Mouse (Mus musculus) liver, adult 2 months (tissue): ENCODE results near the gene Epha4. TPM values are rescaled to one million over a fixed set of nuclear protein-coding genes. Genes with fewer than 3 reads are reported as not detected.

Experiments
- DNase-seq: peaks from one replicate; pipeline ENCODE4 v3.0.0-alpha.2; 2011; ENCODE audit warnings: low read depth, low spot score; ENCODE audit errors: extremely low read depth
- H3K27ac ChIP-seq: fragments of 200-500 bp; replicated peaks from 2 replicates; pipeline ENCODE4 v1.5.1; 2012; ENCODE audit warnings: low read depth, mild to moderate bottlenecking, control low read depth, inconsistent platforms, low read length; ENCODE audit not compliant: insufficient read depth
- H3K27me3 ChIP-seq: fragments of 200-500 bp; 2 replicates; pipeline ENCODE4 v1.6.1; 2012; ENCODE audit warnings: mild to moderate bottlenecking, moderate library complexity, low read length, inconsistent platforms; ENCODE audit not compliant: control insufficient read depth, insufficient read depth
- H3K36me3 ChIP-seq: fragments of 200-500 bp; 2 replicates; pipeline ENCODE4 v1.6.1; 2012; ENCODE audit warnings: low read length, inconsistent platforms; ENCODE audit not compliant: control insufficient read depth, insufficient read depth
- H3K4me1 ChIP-seq: fragments of 200-500 bp; 2 replicates; pipeline ENCODE4 v1.6.1; 2011; ENCODE audit warnings: low read length; ENCODE audit not compliant: control insufficient read depth, insufficient read depth
- H3K4me3 ChIP-seq: fragments of 200-500 bp; 2 replicates; pipeline ENCODE4 v1.5.1; 2011; ENCODE audit warnings: low read depth, mild to moderate bottlenecking, control low read depth, low read length, moderate library complexity; ENCODE audit not compliant: insufficient read depth
- H3K79me2 ChIP-seq: fragments of 200-500 bp; 2 replicates; pipeline ENCODE4 v1.6.1; 2012; ENCODE audit warnings: inconsistent platforms, mild to moderate bottlenecking, low read length, moderate library complexity; ENCODE audit not compliant: control insufficient read depth, insufficient read depth
- H3K9ac ChIP-seq: fragments of 200-500 bp; 2 replicates; pipeline ENCODE4 v1.6.1; 2012; ENCODE audit warnings: low read depth, mild to moderate bottlenecking, control low read depth, inconsistent platforms, low read length
- CTCF ChIP-seq: fragments of 200-500 bp; IDR thresholded peaks from 2 replicates; pipeline ENCODE4 v1.5.1; 2011; ENCODE audit warnings: low read depth, low read length, control low read depth
- POLR2A ChIP-seq: fragments of 200-500 bp; IDR thresholded peaks from 2 replicates; pipeline ENCODE4 v1.6.1; 2011; ENCODE audit warnings: low read length, control low read depth; ENCODE audit not compliant: insufficient read depth; ENCODE audit errors: extremely low read depth
- WGBS: fragments of 180-500 bp; shearing (Covaris S2); methylation state at CpG from one replicate; pipeline ENCODE4 v1.1.7; 2018; 5-methylcytosine and 5-hydroxymethylcytosine counted together
- polyA plus RNA-seq: library from polyadenylated mRNA; depleted of rRNA; stranded (reverse); fragments of >200 nt; gene quantifications from 2 replicates; pipeline ENCODE4 v1.2.3, GENCODE M21; 2012
- total RNA-seq: library from RNA; depleted of rRNA; stranded (reverse); fragments of >200 nt; gene quantifications from 2 replicates; pipeline ENCODE4 v1.2.3, GENCODE M21; 2014

The Epha4 gene
- total and polyA plus RNA-seq, 2 experiments, result 0.10 to 0.18 TPM

DNA sequence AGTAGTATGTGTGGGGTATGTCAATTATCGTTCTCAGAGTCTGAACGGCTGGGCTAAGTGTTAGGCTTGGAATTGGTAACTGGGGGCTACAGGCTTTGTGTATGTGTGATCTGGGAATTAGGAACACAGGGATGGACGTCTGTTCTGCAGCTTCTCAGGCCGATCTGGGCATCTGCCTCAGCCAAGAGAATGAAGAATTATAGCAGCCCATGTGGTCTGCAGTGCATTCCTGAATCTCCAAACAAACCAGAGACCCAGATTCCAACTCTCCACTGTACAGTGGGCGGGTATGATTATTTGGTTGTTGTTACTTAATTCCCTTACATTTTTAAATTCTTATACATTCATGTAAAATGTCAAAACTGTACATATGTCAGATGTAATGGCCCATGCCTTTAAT is 43.4 kb downstream of the Epha4 start:
- Histone ChIP-seq H3K4me1 (no peaks in the 10 kb centered on the region), H3K27ac (no peak overlapping the region), H3K9ac (no peak overlapping the region), H3K79me2 (no peaks in the 10 kb centered on the region), H3K36me3 (no peaks in the 10 kb centered on the region), H3K27me3 (no peaks in the 10 kb centered on the region), H3K4me3 (no peak overlapping the region)
- WGBS, result 81% methylated on average over 5 of the region's 5 CpGs
- TF ChIP-seq CTCF (no peak), POLR2A (no peak)
- no peak for DNase-seq

DNA sequence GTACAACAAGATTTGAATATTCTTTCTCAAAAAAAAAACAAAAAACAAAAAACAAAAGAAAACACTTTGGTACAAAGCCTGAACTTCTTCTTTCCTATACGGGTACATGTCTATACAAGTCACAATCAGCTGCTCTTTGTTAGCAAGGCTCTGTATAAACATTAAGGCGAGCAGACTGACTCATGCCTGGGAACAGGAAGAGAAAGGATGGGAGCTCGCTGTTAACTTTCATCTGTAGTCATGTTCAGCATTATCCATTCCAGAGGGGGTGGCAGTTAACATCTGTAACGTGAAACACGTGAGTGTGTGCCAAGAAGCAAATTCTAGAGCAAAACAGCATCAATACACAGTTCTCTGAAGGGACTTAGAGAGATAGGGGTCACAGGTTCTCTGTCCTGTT is 43.9 kb downstream of the Epha4 start:
- H3K9ac ChIP-seq, result no peak overlapping the region
- H3K36me3 ChIP-seq, result no peaks in the 10 kb centered on the region
- H3K4me3 ChIP-seq, result no peak overlapping the region
- no peak overlapping the region for H3K27ac ChIP-seq
- no peak for DNase-seq
- 55% methylated on average over 5 of the region's 5 CpGs for WGBS
- TF ChIP-seq POLR2A (no peak), CTCF (no peak)
- no peaks in the 10 kb centered on the region for H3K79me2 ChIP-seq
- no peaks in the 10 kb centered on the region for H3K4me1 ChIP-seq
- H3K27me3 ChIP-seq, result no peaks in the 10 kb centered on the region

DNA sequence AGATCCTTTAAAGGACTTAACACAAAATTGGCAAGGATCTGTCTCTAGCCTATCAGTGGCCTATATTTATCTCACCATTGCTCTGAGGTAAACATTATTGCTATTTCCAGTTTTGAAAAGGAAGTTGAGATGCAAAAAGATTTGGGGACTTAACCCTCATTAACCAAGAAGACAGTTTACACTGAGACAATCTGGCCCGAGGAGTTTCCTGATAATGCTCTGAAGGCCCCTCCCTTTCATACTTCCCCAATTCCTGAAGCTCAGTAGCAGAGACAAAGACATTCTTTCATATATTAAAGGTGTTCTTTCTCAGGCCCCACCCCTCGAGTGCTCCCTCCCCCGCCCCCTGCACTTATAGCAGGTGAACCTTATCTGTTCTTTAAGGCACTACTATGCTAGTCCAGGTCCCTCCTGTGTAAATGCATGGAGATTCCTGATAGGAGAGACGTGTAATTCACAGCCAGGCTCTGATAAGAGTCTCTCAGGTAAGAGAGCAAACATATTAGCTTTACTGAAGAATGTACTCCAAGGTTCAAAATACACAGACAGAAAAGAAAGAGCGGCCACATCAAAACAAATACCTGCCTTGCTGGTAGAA is 46.1 kb downstream of the Epha4 start:
- TF ChIP-seq POLR2A (no peak), CTCF (no peak)
- H3K27ac ChIP-seq, result no peak overlapping the region
- no peaks in the 10 kb centered on the region for H3K79me2 ChIP-seq
- H3K4me1 ChIP-seq, result peaks cover 2% of the 10 kb centered on the region; the same call in 1 of the 2 replicates
- peak; percentile 3 for DNase-seq
- no peaks in the 10 kb centered on the region for H3K27me3 ChIP-seq
- H3K4me3 ChIP-seq, result no peak overlapping the region
- H3K36me3 ChIP-seq, result no peaks in the 10 kb centered on the region
- H3K9ac ChIP-seq, result no peak overlapping the region
- WGBS, result 32% methylated on average over 5 of the region's 5 CpGs

DNA sequence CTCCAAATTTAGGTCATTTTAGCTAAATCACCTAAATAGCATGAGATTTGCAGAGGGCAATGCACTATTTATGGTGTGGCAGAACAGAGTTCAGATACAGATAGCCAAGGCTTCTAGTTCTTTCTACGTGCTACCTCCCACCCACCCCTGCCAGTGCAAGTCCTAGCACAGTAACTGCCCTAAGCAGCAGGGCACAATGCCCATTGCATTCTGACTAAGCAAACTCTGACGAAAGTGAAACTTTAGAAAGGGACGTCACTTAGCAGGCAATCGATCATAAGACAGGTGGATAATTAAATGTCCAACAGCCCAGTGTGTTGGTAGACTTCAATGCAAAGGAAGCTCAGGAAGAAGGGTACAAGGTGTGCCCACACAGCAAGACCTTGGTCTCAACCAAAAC is 49.4 kb downstream of the Epha4 start:
- H3K9ac ChIP-seq, result no peak overlapping the region
- peak overlapping the region; percentile 18 for H3K4me3 ChIP-seq
- 32% methylated on average over 4 of the region's 4 CpGs for WGBS
- no peak overlapping the region for H3K27ac ChIP-seq
- peaks cover 2% of the 10 kb centered on the region; the same call in 1 of the 2 replicates for H3K4me1 ChIP-seq
- no peak for TF ChIP-seq POLR2A
- no peak for TF ChIP-seq CTCF
- no peaks in the 10 kb centered on the region for H3K79me2 ChIP-seq
- H3K36me3 ChIP-seq, result no peaks in the 10 kb centered on the region
- H3K27me3 ChIP-seq, result no peaks in the 10 kb centered on the region
- DNase-seq, result peak; percentile 69

DNA sequence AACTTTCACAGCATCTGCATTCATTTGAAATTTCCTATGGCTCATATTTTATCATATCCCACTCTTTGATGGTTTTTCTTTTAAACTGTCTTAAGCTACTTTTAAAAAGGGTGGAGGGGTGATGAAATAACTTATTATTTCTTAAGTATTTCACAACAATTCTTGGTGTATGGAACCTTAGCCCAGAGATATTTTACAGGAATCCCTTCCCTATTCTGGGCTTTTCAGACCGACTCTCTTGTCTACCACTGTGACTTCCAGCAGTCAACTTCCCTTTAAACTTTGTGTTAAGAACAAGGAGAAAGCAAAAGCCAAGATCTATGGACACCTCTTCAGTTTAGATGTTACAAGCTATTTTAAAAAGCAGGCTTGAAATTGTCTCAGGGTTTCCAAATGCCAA is 50.8 kb downstream of the Epha4 start:
- 79% methylated on average over 1 of the region's 1 CpGs for WGBS
- Histone ChIP-seq H3K9ac (no peak overlapping the region), H3K36me3 (no peaks in the 10 kb centered on the region), H3K27me3 (no peaks in the 10 kb centered on the region), H3K27ac (no peak overlapping the region), H3K4me3 (no peak overlapping the region), H3K4me1 (peaks cover 2% of the 10 kb centered on the region; the same call in 1 of the 2 replicates), H3K79me2 (no peaks in the 10 kb centered on the region)
- DNase-seq, result no peak
- TF ChIP-seq CTCF (no peak), POLR2A (no peak)

DNA sequence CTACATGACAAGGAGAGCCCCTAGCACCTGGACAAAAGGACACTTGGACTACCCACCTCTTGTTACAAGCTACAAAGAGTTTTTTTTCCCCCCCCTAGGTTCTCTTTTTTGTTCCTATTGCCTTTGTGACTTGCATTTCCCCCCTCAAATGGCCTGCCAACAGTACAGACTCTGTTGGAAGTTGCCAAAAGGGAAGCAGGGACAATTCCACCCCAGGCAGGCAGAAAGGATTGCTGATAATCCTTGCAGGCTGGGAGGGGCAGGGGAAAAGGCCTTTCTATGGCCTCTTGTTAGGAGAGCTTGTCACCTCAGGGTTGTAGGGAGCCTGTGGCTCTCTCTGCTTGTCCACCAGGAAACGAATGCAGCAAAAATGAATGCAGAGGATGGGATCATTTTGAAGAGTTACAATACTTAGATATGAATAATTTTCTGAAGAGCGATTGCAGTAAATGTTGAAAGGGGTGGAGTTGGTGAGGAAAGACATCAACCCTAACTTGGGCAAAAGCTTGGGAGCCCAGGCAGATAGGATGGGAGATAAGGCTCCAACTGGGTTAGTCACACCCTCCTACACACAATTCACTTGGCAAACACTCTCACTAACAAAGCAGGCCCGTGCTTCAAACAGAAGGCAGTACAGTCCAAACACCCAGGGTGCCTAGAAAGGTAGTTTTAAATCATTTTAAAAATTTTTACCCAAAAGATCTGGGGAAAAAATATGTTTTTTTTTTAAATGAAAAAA is 52.8 kb downstream of the Epha4 start:
- H3K79me2 ChIP-seq, result no peaks in the 10 kb centered on the region
- no peak overlapping the region for H3K27ac ChIP-seq
- H3K36me3 ChIP-seq, result no peaks in the 10 kb centered on the region
- no peak overlapping the region for H3K9ac ChIP-seq
- H3K4me3 ChIP-seq, result no peak overlapping the region
- no peak for DNase-seq
- 51% methylated on average over 3 of the region's 3 CpGs for WGBS
- TF ChIP-seq POLR2A, result no peak
- TF ChIP-seq CTCF, result no peak
- H3K4me1 ChIP-seq, result peaks cover 2% of the 10 kb centered on the region; the same call in 1 of the 2 replicates
- H3K27me3 ChIP-seq, result no peaks in the 10 kb centered on the region
